Mouse (Mus musculus) embryonic facial prominence, embryonic 14.5 days (tissue): ENCODE results near the gene Vcam1. TPM values are rescaled to one million over a fixed set of nuclear protein-coding genes. Genes with fewer than 3 reads are reported as not detected.

Experiments
- ATAC-seq: fragments of 200-750 bp; cut with Nextera tagmentation; 2 replicates; pipeline ENCODE4 v1.8.0; 2017; ENCODE audit warnings: low read depth, moderate number of reproducible peaks, moderate TSS enrichment
- DNase-seq: peaks from one replicate; pipeline ENCODE4 v3.0.0-alpha.2; 2015; ENCODE audit warnings: low spot score
- H3K27ac ChIP-seq: fragments of 300-500 bp; sonication (generic); replicated peaks from 2 replicates; pipeline ENCODE4 v1.5.1; 2014; ENCODE audit warnings: low read depth, mild to moderate bottlenecking, low read length, moderate library complexity
- H3K27me3 ChIP-seq: fragments of 300-500 bp; sonication (generic); replicated peaks from 2 replicates; pipeline ENCODE4 v1.6.1; 2014; ENCODE audit warnings: low read length; ENCODE audit not compliant: control insufficient read depth, insufficient read depth
- H3K36me3 ChIP-seq: fragments of 300-500 bp; sonication (generic); 2 replicates; pipeline ENCODE4 v1.6.1; 2014; ENCODE audit warnings: low read length, mixed read lengths; ENCODE audit not compliant: control insufficient read depth, insufficient read depth
- H3K4me1 ChIP-seq: fragments of 300-500 bp; sonication (generic); 2 replicates; pipeline ENCODE4 v1.6.1; 2014; ENCODE audit warnings: antibody characterized with exemption, low read length; ENCODE audit not compliant: control insufficient read depth, insufficient read depth
- H3K4me2 ChIP-seq: fragments of 300-500 bp; sonication (generic); 2 replicates; pipeline ENCODE4 v1.6.1; 2014; ENCODE audit warnings: low read depth, mild to moderate bottlenecking, low read length, moderate library complexity, mixed read lengths
- H3K4me3 ChIP-seq: fragments of 300-500 bp; sonication (generic); 2 replicates; pipeline ENCODE4 v1.5.1; 2014; ENCODE audit warnings: low read depth, mild to moderate bottlenecking, low read length
- H3K9ac ChIP-seq: fragments of 300-500 bp; sonication (generic); 2 replicates; pipeline ENCODE4 v1.6.1; 2014; ENCODE audit warnings: low read depth, mild to moderate bottlenecking, low read length, moderate library complexity, mixed read lengths
- H3K9me3 ChIP-seq: fragments of 300-500 bp; sonication (generic); 2 replicates; pipeline ENCODE4 v1.6.1; 2016; ENCODE audit warnings: low read length; ENCODE audit not compliant: control insufficient read depth
- WGBS: fragments of 180-500 bp; shearing (Covaris S2); extraction: QIAGEN DNeasy Blood & Tissue Kit; methylation state at CpG from one replicate; pipeline ENCODE4 v1.1.7; 2014; 5-methylcytosine and 5-hydroxymethylcytosine counted together
- polyA plus RNA-seq: library from polyadenylated mRNA; unstranded; fragments of >200 nt; fragmentation: Nextera tagmentation; extraction: Ambion mirVana; gene quantifications from 2 replicates; pipeline ENCODE4 v1.2.1, GENCODE M21; 2014

Gene Vcam1
- polyA plus RNA-seq, 1 experiment from 2014 or later: 64.7 TPM

DNA sequence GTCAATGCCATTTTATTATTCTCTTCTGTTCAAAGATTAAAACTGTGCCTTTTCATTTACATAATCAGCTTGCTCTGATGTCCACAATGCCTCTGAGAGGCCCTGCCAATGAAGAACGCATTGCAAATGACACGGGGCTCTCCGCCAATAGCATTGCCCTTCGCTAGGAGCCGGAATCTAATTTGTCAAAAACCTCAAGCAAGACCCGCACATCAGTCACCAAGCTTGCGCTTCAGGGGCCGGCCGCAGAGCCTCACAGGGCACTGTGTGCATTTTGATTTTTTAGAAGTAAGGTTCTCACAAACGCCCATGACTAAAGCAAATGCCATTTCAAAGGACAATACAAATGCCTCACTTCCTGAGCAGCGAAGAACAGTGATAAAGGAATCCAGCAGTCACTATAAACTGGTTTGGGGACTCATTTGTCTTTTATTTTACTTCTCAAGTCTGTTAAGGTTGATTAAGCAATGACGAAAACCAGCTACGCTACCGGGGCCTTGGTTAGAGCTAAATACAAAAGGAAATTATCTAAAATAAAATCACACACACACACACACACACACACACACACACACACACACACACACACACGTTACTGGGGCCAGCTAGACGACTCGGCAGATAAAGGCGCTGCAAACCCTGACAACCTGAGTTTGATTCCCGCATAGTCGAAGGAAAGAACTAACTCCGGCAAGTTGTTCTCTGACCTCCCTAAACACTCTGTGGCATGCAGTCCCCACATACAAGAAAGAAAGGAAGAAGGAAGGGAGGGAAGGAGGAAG lies 24.4 kb downstream of the Vcam1 start:
- Histone ChIP-seq H3K27ac (no peak overlapping the region), H3K4me3 (peak overlapping the region; percentile 26), H3K27me3 (no peaks in the 10 kb centered on the region), H3K9ac (0 out of 2 replicates have a peak overlapping the region, but pooled peaks have one; percentile 20), H3K4me2 (peak overlapping the region; percentile 50), H3K4me1 (no peaks in the 10 kb centered on the region), H3K36me3 (no peaks in the 10 kb centered on the region), H3K9me3 (no peaks in the 10 kb centered on the region)
- WGBS: 11% methylated on average over 21 of the region's 21 CpGs
- ATAC-seq (peak; percentile 86), DNase-seq (peak; percentile 82)

GRCm38 (mm10) chr3:116104270-116104669 lies 25.2 kb downstream of the Vcam1 start:
- DNase-seq (no peak), ATAC-seq (no peak)
- Histone ChIP-seq H3K27ac (no peak overlapping the region; the same call in 1 of the 2 replicates), H3K4me2 (no peak overlapping the region), H3K4me1 (no peaks in the 10 kb centered on the region), H3K36me3 (no peaks in the 10 kb centered on the region), H3K9me3 (no peaks in the 10 kb centered on the region), H3K9ac (no peak overlapping the region), H3K27me3 (no peaks in the 10 kb centered on the region), H3K4me3 (no peak overlapping the region)
- 59% methylated on average over 4 of the region's 4 CpGs for WGBS

DNA sequence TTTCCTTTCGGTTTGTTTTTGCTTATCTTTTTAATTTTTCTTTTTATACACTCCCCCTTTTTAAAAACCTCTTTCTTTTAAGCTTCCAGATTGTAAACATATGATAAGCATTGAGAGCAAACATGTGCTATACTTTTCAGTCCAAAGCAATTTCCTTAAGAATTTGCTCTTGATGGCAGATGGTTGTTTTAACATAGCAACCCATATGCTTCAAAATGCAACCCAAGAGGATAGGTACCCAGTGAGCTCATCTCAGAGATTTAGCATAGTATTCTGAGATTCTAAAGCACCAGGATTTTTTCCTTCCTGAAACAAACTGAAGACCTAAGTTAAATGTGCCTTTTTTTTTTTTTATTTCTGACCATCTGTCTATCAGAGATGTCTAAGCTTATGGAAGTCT lies 28.6 kb downstream of the Vcam1 start:
- Histone ChIP-seq H3K4me1 (no peaks in the 10 kb centered on the region), H3K4me2 (no peak overlapping the region), H3K9ac (no peak overlapping the region), H3K27ac (no peak overlapping the region), H3K36me3 (no peaks in the 10 kb centered on the region), H3K27me3 (no peaks in the 10 kb centered on the region), H3K9me3 (no peaks in the 10 kb centered on the region), H3K4me3 (no peak overlapping the region)
- no peak for DNase-seq
- 76% methylated on average over 1 of the region's 1 CpGs for WGBS
- no peak for ATAC-seq

DNA sequence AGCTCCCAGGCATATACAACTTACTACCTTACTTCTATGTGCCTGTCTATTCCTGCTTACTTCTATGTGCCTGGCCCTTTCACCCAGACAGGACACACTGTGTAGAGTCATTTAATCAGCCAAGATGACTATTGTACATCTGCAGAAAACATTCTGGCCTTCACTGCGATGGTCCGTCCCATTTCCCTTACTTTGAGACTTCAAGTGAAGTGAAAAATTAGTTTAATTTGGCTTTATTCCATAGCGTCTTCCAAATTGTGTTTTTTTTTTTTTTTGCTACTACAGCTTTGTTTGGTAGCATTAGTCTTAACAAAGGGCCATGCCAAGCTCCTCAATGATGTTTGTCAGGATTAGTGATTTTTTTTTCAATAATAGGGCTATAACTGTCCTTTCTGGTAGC lies 33.6 kb downstream of the Vcam1 start:
- H3K4me2 ChIP-seq: no peak overlapping the region
- H3K9me3 ChIP-seq: peaks cover 5% of the 10 kb centered on the region; the same call in 1 of the 2 replicates
- no peak for DNase-seq
- no peaks in the 10 kb centered on the region for H3K36me3 ChIP-seq
- H3K27ac ChIP-seq: no peak overlapping the region
- no peak for ATAC-seq
- H3K27me3 ChIP-seq: no peaks in the 10 kb centered on the region
- H3K4me1 ChIP-seq: no peaks in the 10 kb centered on the region
- no peak overlapping the region for H3K9ac ChIP-seq
- H3K4me3 ChIP-seq: no peak overlapping the region
- 71% methylated on average over 3 of the region's 3 CpGs for WGBS

DNA sequence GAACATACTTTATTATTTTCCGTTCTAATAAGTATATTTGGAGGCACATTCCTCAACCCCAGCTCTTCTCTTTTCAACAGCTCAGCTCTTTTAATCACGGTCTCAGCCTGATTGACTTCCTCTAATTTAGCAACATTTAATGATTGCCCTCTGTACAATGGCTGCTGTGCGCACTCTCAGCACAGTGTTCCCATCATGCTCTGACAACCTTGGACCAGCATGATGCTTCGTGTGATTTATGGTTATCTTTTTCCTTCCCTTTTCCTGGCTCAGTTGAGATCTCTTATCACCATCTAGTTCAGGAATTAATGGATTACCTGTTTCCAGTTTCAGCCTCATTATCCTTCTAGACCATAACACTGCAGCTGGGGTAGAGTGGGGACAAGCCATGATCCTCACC lies 34.2 kb downstream of the Vcam1 start:
- peaks cover 5% of the 10 kb centered on the region; the same call in 1 of the 2 replicates for H3K9me3 ChIP-seq
- no peak for ATAC-seq
- WGBS: 75% methylated on average over 4 of the region's 4 CpGs

GRCm38 (mm10) chr3:116094886-116095285 lies 34.6 kb downstream of the Vcam1 start:
- ATAC-seq: no peak
- Histone ChIP-seq H3K4me2 (no peak overlapping the region), H3K27ac (no peak overlapping the region), H3K4me3 (no peak overlapping the region), H3K9ac (no peak overlapping the region), H3K27me3 (no peaks in the 10 kb centered on the region), H3K9me3 (peaks cover 5% of the 10 kb centered on the region; the same call in 1 of the 2 replicates), H3K36me3 (no peaks in the 10 kb centered on the region), H3K4me1 (no peaks in the 10 kb centered on the region)
- WGBS: 88% methylated on average over 1 of the region's 1 CpGs
- DNase-seq: no peak

More for the DNA sequence above, 34.2 kb downstream of the Vcam1 start:
- Histone ChIP-seq H3K4me1 (no peaks in the 10 kb centered on the region), H3K9ac (no peak overlapping the region), H3K4me2 (no peak overlapping the region), H3K27ac (no peak overlapping the region), H3K36me3 (no peaks in the 10 kb centered on the region), H3K27me3 (no peaks in the 10 kb centered on the region), H3K4me3 (no peak overlapping the region)
- DNase-seq: no peak

DNA sequence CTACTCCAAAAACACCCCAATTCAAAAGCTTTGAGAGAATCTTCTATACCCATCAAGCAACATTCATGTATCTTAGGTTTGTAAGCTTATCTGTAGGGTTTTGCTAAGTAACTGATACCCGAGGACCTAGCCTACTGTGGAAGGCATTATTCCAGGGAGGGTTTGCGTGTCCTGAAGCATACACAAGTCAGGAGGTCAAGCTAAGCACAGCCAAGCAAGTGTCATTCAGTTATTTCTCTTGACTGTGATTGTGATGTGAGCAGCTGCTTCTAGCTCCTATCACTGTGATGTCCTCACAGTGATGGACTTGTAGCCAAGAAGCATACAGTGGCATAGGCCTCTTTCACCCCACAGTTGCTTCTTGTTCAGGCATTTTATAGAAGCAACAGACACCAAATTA lies 35.2 kb downstream of the Vcam1 start:
- DNase-seq (no peak), ATAC-seq (no peak)
- Histone ChIP-seq H3K4me3 (no peak overlapping the region), H3K9ac (no peak overlapping the region), H3K36me3 (no peaks in the 10 kb centered on the region), H3K27me3 (no peaks in the 10 kb centered on the region), H3K27ac (no peak overlapping the region), H3K4me1 (no peaks in the 10 kb centered on the region), H3K9me3 (peaks cover 5% of the 10 kb centered on the region; the same call in 1 of the 2 replicates), H3K4me2 (no peak overlapping the region)
- 85% methylated on average over 2 of the region's 2 CpGs for WGBS

DNA sequence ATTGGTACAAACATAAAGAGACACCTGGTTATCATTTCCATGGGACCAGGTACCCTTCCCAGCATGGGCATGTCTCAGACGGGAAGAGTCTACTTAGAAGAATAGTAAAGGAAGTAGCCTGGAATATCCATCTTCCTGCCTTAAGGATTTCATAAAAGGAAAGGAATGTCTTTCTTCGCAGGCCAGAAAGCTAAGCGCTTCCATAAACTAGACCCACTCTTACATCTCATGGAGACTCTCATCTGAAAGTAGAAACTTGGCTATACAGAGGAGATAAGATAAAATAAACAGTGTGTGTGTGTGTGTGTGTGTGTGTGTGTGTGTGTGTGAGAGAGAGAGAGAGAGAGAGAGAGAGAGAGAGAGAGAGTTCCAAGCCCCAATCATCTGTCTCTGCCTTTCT lies 36.9 kb downstream of the Vcam1 start:
- Histone ChIP-seq H3K9ac (no peak overlapping the region), H3K4me1 (no peaks in the 10 kb centered on the region), H3K9me3 (peaks cover 14% of the 10 kb centered on the region; the same call in 1 of the 2 replicates), H3K27ac (no peak overlapping the region), H3K36me3 (no peaks in the 10 kb centered on the region), H3K4me2 (no peak overlapping the region), H3K4me3 (no peak overlapping the region), H3K27me3 (no peaks in the 10 kb centered on the region)
- ATAC-seq: no peak
- 70% methylated on average over 3 of the region's 3 CpGs for WGBS
- no peak for DNase-seq

- H3K27ac ChIP-seq: no peak overlapping the region
- no peak for ATAC-seq
- H3K4me2 ChIP-seq: no peak overlapping the region
- H3K9me3 ChIP-seq: peaks cover 16% of the 10 kb centered on the region; the same call in 1 of the 2 replicates
- H3K4me3 ChIP-seq: no peak overlapping the region
- H3K9ac ChIP-seq: no peak overlapping the region
- no peaks in the 10 kb centered on the region for H3K27me3 ChIP-seq
- 84% methylated on average over 5 of the region's 5 CpGs for WGBS
- no peak for DNase-seq
- no peaks in the 10 kb centered on the region for H3K4me1 ChIP-seq
- H3K36me3 ChIP-seq: no peaks in the 10 kb centered on the region
Observed at GRCm38 (mm10) chr3:116091706-116092105, 37.8 kb downstream of the Vcam1 start.
